Comparison of ENCODE assay signal across 18 mouse cellular contexts in genomic region chr14:60698980-60699379, GRCm38 (mm10).
A peak's percentile ranks its signal among the peaks of the same experiment; 100 is the strongest.
DNase-seq lines count a peak whose midpoint lies in the region; ATAC-seq and TF ChIP-seq lines count a peak whose summit lies in the region.
"Had no signal": no experiment of that assay in that cellular context is flagged by ENCODE, and none has a peak within 500 bp of the region (broad histone marks: within the 10 kb centered on the region; RNA-seq: fewer than 3 reads in every experiment).

No protein-coding gene starts in this region.

- no peak overlapping the region for H3K4me3 ChIP-seq in hindbrain, embryonic 15.5 days
- no peak overlapping the region for H3K4me3 ChIP-seq in hindbrain, embryonic 10.5 days
- H3K4me3 ChIP-seq in forebrain, postnatal 0 days (ENCODE audit: low read depth, low read length) = no peak overlapping the region
- H3K4me3 ChIP-seq in kidney, adult 2 months (ENCODE audit: insufficient read depth, low read depth, low read length) = no peak overlapping the region
- H3K4me3 ChIP-seq: embryonic facial prominence, embryonic 15.5 days; heart, embryonic 15.5 days; midbrain, embryonic 12.5 days had no signal

- H3K9me3 ChIP-seq in hindbrain, embryonic 15.5 days = no peaks in the 10 kb centered on the region
- H3K9me3 ChIP-seq in hindbrain, embryonic 10.5 days = no peaks in the 10 kb centered on the region
- H3K9me3 ChIP-seq in forebrain, postnatal 0 days (ENCODE audit: low read length) = no peaks in the 10 kb centered on the region
- H3K9me3 ChIP-seq: embryonic facial prominence, embryonic 15.5 days; heart, embryonic 15.5 days; midbrain, embryonic 12.5 days had no signal

- peak; percentile 31; the same call in 1 of the 2 replicates for ATAC-seq in hindbrain, embryonic 15.5 days (ENCODE audit: low FRiP score, low read depth)
- peak; percentile 81 for ATAC-seq in cerebellum, adult (ENCODE audit: insufficient number of reproducible peaks, low FRiP score, low TSS enrichment)
- ATAC-seq in forebrain, postnatal 0 days = peak; percentile 53; the same call in 1 of the 2 replicates
- ATAC-seq in megakaryocyte-erythroid progenitor cell, adult 5-6 weeks (replicated peaks; ENCODE audit: low FRiP score, low TSS enrichment, poor library complexity, severe bottlenecking) = no peak

- 0 out of 2 replicates have a peak, but pooled peaks cover 9% of the 10 kb centered on the region for H3K4me1 ChIP-seq in hindbrain, embryonic 15.5 days (replicated peaks)
- H3K4me1 ChIP-seq in hindbrain, embryonic 10.5 days (replicated peaks) = peaks cover 4% of the 10 kb centered on the region; the same call in 1 of the 2 replicates
- H3K4me1 ChIP-seq in forebrain, postnatal 0 days (ENCODE audit: insufficient read depth) = no peaks in the 10 kb centered on the region
- peaks cover 17% of the 10 kb centered on the region; the same call in 1 of the 2 replicates for H3K4me1 ChIP-seq in kidney, adult 2 months (ENCODE audit: control insufficient read depth, insufficient read depth, low read length)
- H3K4me1 ChIP-seq: embryonic facial prominence, embryonic 15.5 days had no signal

- no peak overlapping the region for H3K9ac ChIP-seq in hindbrain, embryonic 15.5 days
- no peak overlapping the region for H3K9ac ChIP-seq in forebrain, postnatal 0 days
- H3K9ac ChIP-seq: embryonic facial prominence, embryonic 15.5 days; heart, embryonic 15.5 days; midbrain, embryonic 12.5 days had no signal

- no peak overlapping the region for H3K27ac ChIP-seq in hindbrain, embryonic 15.5 days (replicated peaks)
- H3K27ac ChIP-seq in hindbrain, embryonic 10.5 days = no peak overlapping the region
- H3K27ac ChIP-seq in forebrain, postnatal 0 days (ENCODE audit: low read depth, low read length) = no peak overlapping the region
- H3K27ac ChIP-seq in kidney, adult 2 months (ENCODE audit: insufficient read depth, low read depth, low read length) = no peak overlapping the region
- H3K27ac ChIP-seq: embryonic facial prominence, embryonic 15.5 days; heart, embryonic 15.5 days; midbrain, embryonic 12.5 days had no signal

- H3K27me3 ChIP-seq in hindbrain, embryonic 15.5 days = no peaks in the 10 kb centered on the region
- H3K27me3 ChIP-seq in hindbrain, embryonic 10.5 days (ENCODE audit: insufficient read depth, poor library complexity, severe bottlenecking) = no peaks in the 10 kb centered on the region
- no peaks in the 10 kb centered on the region for H3K27me3 ChIP-seq in forebrain, postnatal 0 days (ENCODE audit: insufficient read depth, low read length)
- no peaks in the 10 kb centered on the region for H3K27me3 ChIP-seq in kidney, adult 2 months (replicated peaks; ENCODE audit: control insufficient read depth, insufficient read depth, low read length)
- H3K27me3 ChIP-seq: embryonic facial prominence, embryonic 15.5 days; heart, embryonic 15.5 days; midbrain, embryonic 12.5 days had no signal

- 53% methylated on average over 10 of the region's 10 CpGs for WGBS in hindbrain, embryonic 15.5 days
- WGBS in hindbrain, embryonic 10.5 days = 79% methylated on average over 10 of the region's 10 CpGs
- 57% methylated on average over 10 of the region's 10 CpGs for whole genome bisulfite sequencing in forebrain, postnatal 0 days
- WGBS in kidney, adult 2 months = 81% methylated on average over 10 of the region's 10 CpGs

- no peak overlapping the region for H3K4me2 ChIP-seq in hindbrain, embryonic 15.5 days
- H3K4me2 ChIP-seq in forebrain, postnatal 0 days (ENCODE audit: low read depth) = no peak overlapping the region
- H3K4me2 ChIP-seq: embryonic facial prominence, embryonic 15.5 days; heart, embryonic 15.5 days; liver, embryonic 11.5 days; midbrain, embryonic 12.5 days had no signal

- no peak for TF ChIP-seq POLR2A in kidney, adult 2 months (IDR thresholded peaks at IDR 0.05; ENCODE audit: low read depth, low read length)

- no peak for TF ChIP-seq CTCF in forebrain, postnatal 0 days (IDR thresholded peaks at IDR 0.05; ENCODE audit: low read depth)
- TF ChIP-seq CTCF in kidney, adult 2 months (conservative IDR thresholded peaks at IDR 0.05; ENCODE audit: insufficient read depth, insufficient read length, low read depth, low read length) = no peak

- H3K36me3 ChIP-seq in hindbrain, embryonic 15.5 days = no peaks in the 10 kb centered on the region
- peaks cover 56% of the 10 kb centered on the region for H3K36me3 ChIP-seq in hindbrain, embryonic 10.5 days
- H3K36me3 ChIP-seq in forebrain, postnatal 0 days (ENCODE audit: insufficient read depth) = no peaks in the 10 kb centered on the region
- H3K36me3 ChIP-seq in kidney, adult 2 months (ENCODE audit: control insufficient read depth, insufficient read depth, low read length) = no peaks in the 10 kb centered on the region
- H3K36me3 ChIP-seq: embryonic facial prominence, embryonic 15.5 days; heart, embryonic 15.5 days had no signal

- no peak for DNase-seq in hindbrain, embryonic 10.5 days (ENCODE audit: low spot score)
- peak; percentile 84 for DNase-seq in cerebellum, adult 8-10 months
- peak; percentile 45 for DNase-seq in forebrain, postnatal 0 days
- DNase-seq in kidney, adult 2 months = no peak
- DNase-seq: adrenal gland, postnatal 14 days; embryo, embryonic 11 days; heart, adult 18-20 months; kidney, adult 8-10 months; kidney, postnatal 25 days; lung, adult 2 months; lung, postnatal 4 days had no signal

Comparison
In these comparisons a context has a peak if more than half of its experiments do, and no peak if none do; other contexts are left out.
1. DNase-seq: peak in cerebellum, adult 8-10 months (single experiment) and forebrain, postnatal 0 days (single experiment); none in hindbrain, embryonic 10.5 days (single experiment) and kidney, adult 2 months (single experiment).